Mouse (Mus musculus) kidney, postnatal 36 days (tissue): ENCODE data around the gene Stap2.

Experiments used
- DNase-seq, 2 experiments: peaks; one replicate each; pipeline ENCODE4 v3.0.0; 2021 to 2022; ENCODE audit warnings: mixed read lengths in 2 of 2

The Stap2 gene

GRCm38 (mm10) chr17:55957726-55958583 is 47.4 kb downstream of the Stap2 start:
- peak in 1 of 2 experiments; percentile 4 for DNase-seq

DNA sequence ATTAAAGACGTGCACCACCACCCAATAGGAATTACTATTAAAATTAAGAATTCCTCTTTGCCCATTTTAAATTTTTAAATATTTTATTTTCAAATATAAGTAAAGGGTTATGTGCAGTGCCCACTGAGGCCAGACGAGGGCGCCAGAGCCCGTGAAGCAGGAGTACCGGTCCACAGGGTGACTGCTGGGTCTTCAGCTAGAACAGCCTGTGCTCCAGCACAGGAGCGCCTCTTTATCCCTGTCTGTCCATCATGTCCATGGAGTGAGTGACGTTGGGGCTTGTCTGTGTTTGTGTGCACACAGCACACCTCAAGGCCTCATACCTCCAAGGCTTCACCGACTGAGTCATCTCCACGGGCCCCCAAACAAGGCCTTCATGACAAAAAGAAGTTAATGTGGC is 48.2 kb downstream of the Stap2 start:
- DNase-seq, result peak; percentile 71 to 91

DNA sequence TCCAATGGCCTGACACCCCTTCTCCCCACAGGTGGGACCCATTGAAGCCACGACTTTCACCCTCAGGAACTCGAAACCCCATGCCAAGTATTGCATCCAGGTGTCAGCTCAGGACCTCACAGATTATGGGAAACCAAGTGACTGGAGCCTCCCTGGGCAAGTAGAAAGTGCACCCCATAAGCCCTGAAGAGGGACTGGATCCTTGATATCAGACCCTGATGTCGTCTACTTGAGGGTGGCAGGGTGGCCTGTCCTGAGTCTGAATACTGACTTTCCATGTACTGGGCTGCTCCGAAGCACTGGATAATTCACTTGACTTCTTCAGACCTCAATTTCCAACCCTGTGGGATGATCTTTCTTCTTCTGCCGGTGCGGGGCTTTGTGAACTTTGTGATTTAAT is 48.8 kb downstream of the Stap2 start:
- DNase-seq, result no peak

- peak; percentile 83 to 93 for DNase-seq
Measured at GRCm38 (mm10) chr17:55956129-55956528, 49.3 kb downstream of the Stap2 start.

DNA sequence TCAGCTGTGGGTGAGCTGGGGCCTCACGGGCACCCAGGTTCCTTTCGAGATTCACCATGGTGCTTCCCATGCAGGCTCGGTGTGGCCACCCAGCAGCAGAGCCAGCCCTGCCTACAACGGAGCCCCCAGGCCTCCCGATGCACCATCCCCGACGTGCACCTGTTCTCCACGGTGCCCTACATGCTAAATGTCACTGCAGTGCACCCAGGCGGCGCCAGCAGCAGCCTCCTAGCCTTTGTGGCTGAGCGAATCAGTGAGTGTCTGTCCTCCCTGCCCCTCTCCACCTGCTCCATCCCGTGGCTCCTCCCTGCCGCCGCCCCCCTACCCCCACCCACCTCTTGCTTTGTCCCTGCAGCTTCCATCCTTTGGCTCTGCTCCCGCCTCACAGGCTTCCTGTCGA is 51.2 kb downstream of the Stap2 start:
- peak in 1 of 2 experiments; percentile 1 for DNase-seq

GRCm38 (mm10) chr17:55953751-55954150 is 51.6 kb downstream of the Stap2 start:
- peak in 1 of 2 experiments; percentile 0 for DNase-seq

GRCm38 (mm10) chr17:55952447-55953027 is 52.8 kb downstream of the Stap2 start, which contains the start of gene Ebi3:
Ebi3 (plus strand) TSS chr17:55952640.
- DNase-seq, result no peak

DNA sequence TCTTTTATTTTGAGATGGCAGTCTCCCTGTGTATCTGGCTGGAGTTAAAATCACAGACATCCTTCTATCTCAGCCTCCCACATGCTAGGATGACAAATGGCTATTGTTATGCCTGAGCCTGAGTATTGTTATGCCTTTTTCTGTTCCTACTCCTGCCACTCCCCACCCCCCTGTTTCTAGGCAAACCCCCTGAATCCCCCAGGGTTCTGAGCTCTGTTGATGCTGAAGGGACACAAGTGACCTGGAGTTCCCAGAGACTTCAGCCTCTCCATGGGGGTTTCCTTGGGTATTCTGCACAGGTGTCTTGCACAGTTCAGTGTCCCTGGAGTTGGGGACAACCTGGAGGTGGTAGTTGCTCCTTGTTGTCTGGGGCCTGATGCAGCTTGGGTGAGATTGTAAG is 53.3 kb downstream of the Stap2 start:
- no peak for DNase-seq

DNA sequence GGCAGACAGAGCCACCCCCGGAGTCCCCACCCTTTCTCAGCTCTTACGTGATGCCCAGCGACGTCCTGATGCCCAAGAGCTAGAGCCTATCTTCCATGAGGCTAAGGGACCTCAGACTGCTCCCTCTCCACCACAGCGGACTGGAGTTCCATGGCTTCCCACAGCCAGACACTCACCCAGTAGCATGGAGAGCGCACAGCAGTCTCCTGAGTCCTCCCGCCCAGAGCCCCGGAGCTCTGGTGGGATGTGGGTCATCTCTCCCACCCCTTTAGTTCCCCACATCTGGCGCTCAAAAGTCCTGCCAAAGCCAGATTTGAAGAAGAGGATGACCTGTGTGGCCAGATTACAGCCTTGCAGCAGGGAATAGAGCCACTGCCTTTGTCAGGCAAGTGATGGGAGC is 54.8 kb downstream of the Stap2 start:
- DNase-seq, result no peak

GRCm38 (mm10) chr17:55949400-55949799 is 56.0 kb downstream of the Stap2 start, which contains the start of gene Zfp119b:
Zfp119b (minus strand) TSS chr17:55949500.
- peak in 1 of 2 experiments; percentile 23 for DNase-seq

- DNase-seq, result no peak
Measured at GRCm38 (mm10) chr17:55948647-55949046, 56.7 kb downstream of the Stap2 start.
